Mouse (Mus musculus) kidney, postnatal 25 days (tissue): Measurements from ENCODE around the gene Rpl34.

Source experiments
- DNase-seq, 2 experiments: peaks; one replicate each; pipeline ENCODE4 v3.0.0; 2021; ENCODE audit warnings: mixed read lengths in 2 of 2

Gene Rpl34

DNA sequence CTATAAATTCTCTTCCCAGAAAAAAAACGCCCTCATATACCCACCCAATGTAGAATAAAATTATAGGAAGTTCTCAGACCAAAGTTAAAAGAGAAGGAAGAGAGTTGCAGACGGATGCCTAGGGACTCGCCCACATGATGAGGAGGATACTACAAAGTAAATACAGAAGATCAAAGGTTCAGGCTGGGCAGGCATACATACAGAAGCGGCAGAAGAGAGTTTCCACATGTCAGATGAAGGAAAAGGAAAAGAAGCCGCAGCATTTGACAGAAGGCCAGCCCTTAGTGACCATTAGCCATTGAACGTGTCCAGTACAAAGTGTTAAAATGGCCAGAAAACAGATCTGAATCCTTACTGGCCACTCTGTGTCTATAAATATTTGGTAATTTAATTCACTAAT lies 17.3 kb downstream of the Rpl34 start:
- DNase-seq, result no peak

- DNase-seq, result no peak
Observed at GRCm38 (mm10) chr3:130710103-130710502, 20.1 kb downstream of the Rpl34 start.

GRCm38 (mm10) chr3:130708967-130709924 lies 21.0 kb downstream of the Rpl34 start, which contains the start of gene Ostc:
Gene Ostc, minus strand, starts transcription at chr3:130709444.
- peak; percentile 99 for DNase-seq

- DNase-seq, result no peak
Observed at GRCm38 (mm10) chr3:130708529-130708928, 21.7 kb downstream of the Rpl34 start.

DNA sequence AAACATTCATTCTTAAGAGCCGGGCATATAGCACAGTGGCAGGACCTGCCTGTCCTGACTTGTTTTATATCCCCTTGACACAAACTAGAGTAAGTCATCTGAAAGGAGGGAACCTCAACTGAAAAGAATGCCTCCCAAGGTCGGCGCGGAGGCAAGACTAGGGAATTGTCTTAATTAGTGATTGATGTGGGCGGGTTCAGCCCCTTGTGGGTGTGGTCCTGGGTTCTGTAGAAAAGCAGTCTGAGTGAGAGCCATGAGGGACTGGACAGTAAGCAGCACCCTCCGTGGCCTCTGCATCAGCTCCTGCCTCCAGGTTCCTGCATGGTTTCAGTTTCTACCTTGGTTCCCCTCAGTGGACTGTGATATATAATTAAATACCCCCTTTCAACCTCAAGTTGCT lies 27.9 kb downstream of the Rpl34 start:
- DNase-seq, result no peak

GRCm38 (mm10) chr3:130697622-130698021 lies 32.6 kb downstream of the Rpl34 start:
- no peak for DNase-seq

DNA sequence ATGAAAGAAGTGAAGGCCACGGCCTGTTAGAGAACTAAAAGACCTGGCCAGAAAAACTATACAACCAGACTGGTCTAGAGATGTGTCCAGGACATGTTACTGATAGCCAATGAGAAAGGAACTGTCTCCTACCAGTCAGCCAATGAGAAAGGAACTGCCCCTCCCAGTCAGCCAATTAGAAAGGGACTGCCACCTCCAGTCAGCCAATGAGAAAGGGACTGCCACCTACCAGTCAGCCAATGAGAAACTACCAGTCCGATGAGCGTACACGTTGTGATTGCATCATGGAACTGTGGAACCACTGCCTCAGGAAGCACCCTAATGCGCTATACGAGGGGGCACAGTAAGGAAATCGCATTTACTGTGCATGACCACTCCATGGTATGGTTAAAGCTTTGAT lies 35.5 kb downstream of the Rpl34 start:
- DNase-seq, result no peak

DNA sequence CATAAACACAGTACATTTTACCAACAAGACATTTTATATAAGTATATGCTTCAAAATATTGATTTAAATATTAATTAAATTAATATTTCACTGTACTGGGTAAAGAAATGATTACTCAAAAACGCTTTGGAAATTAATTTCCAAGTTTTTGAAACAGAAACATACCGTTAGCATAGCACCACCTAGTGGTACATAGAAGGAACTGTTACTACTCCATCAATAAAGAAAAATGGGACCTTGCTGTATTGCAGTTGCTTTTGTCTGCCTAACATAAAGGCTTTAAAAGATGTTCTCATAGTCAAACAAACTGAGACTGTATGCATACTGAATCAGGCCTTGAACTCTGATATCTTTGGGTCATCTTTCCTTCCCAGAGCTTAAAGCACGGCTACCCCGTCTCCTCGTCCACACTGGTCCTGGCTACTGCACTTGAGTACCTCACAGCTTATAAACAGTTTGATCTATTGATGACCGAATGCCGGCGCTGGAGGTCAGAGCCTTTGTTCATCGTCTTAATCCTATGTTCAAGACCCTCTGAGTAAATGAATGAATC lies 36.1 kb downstream of the Rpl34 start:
- no peak for DNase-seq

GRCm38 (mm10) chr3:130691596-130692170 lies 38.5 kb downstream of the Rpl34 start:
- DNase-seq, result peak in 1 of 2 experiments; percentile 10

GRCm38 (mm10) chr3:130690834-130691595 lies 39.2 kb downstream of the Rpl34 start:
- peak; percentile 44 to 70 for DNase-seq

- peak; percentile 80 to 92 for DNase-seq
Observed at GRCm38 (mm10) chr3:130689630-130690029, 40.6 kb downstream of the Rpl34 start.

- DNase-seq, result no peak
Observed at GRCm38 (mm10) chr3:130687051-130687450, 43.1 kb downstream of the Rpl34 start.

DNA sequence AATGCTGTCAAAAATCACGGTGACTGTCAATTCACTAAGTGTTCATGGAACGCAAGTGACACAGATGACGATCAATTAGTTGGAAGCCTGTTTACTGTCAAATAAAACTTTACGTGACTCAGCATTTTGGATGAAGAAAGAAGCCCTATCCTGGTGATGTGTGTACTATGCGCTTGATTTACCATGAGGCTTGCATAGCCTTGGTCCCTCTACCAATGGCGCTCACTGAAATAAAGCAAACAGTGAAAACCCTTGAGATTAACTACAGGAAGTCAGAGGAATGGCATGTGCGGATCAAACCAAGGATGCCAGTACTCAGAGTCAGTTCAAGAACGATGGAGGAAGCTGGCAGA lies 45.2 kb downstream of the Rpl34 start:
- DNase-seq, result no peak

GRCm38 (mm10) chr3:130684276-130685013 lies 45.8 kb downstream of the Rpl34 start:
- peak; percentile 51 to 75 for DNase-seq

DNA sequence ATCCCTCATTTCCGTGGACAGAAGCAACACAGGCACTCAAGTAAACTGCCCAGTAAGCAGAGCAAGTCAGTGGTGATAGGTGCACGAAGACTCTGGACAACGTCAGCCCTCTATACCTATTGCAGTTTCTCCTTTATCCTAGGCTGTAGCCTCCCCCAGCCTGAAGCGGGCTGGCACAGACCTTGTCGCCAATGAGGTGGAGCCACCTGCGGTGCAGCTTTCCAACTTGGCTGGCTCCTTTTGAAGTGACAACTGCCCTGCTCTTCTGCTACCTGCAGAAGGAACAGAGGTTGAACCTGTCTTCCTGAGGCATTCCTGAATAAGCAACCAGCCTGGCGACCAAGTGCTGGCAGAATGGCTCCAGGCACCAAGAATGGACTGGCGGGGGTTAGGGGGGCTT lies 46.4 kb downstream of the Rpl34 start:
- DNase-seq, result peak in 1 of 2 experiments; percentile 49

GRCm38 (mm10) chr3:130682183-130682582 lies 48.0 kb downstream of the Rpl34 start:
- no peak for DNase-seq

- no peak for DNase-seq
Observed at GRCm38 (mm10) chr3:130681226-130681625, 49.0 kb downstream of the Rpl34 start.

GRCm38 (mm10) chr3:130677671-130678460 lies 52.3 kb downstream of the Rpl34 start:
- no peak for DNase-seq
